ENCODE assay signal across 18 mouse cellular contexts in the genomic region with DNA sequence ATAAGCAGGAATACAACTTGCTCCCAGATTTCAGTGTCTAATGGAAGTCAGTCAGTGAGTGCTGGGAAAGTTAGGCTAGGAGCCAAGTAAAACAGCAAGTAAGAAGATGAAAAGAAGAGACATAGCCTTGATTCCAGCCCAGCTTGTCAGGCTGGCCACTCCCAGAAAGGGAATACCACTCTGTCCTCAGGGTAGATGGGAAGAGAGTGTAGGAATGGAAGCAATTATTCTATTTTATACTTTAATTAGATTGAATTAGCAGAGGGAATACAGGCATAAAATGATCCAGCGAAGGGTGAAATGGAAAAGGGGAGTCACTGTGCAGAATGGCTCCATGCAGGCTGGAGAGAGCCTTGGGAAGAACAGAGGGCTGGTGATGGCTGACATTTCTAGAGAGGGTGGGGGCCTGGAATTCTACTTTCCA.
DNase-seq lines count a peak whose midpoint lies in the region; ATAC-seq and TF ChIP-seq lines count a peak whose summit lies in the region.
"Had no signal": no experiment of that assay in that cellular context is flagged by ENCODE, and none has a peak within 500 bp of the region (broad histone marks: within the 10 kb centered on the region; RNA-seq: fewer than 3 reads in every experiment).

No protein-coding gene starts in this region.

- H3K9ac ChIP-seq in hindbrain, embryonic 13.5 days, result no peak overlapping the region
- no peak overlapping the region for H3K9ac ChIP-seq in hindbrain, embryonic 11.5 days (ENCODE audit: low read depth, low read length)
- H3K9ac ChIP-seq in midbrain, postnatal 0 days (replicated peaks; ENCODE audit: low read length, poor library complexity, severe bottlenecking), result no peak overlapping the region
- no peak overlapping the region for H3K9ac ChIP-seq in midbrain, embryonic 11.5 days (ENCODE audit: low read length)
- H3K9ac ChIP-seq in embryonic facial prominence, embryonic 13.5 days, result no peak overlapping the region
- H3K9ac ChIP-seq in liver, embryonic 11.5 days (ENCODE audit: low read depth, low read length), result no peak overlapping the region
- H3K9ac ChIP-seq: heart, embryonic 15.5 days; limb, embryonic 15.5 days; lung, embryonic 15.5 days; midbrain, embryonic 13.5 days; stomach, embryonic 15.5 days had no signal

- WGBS in hindbrain, embryonic 13.5 days, result 52% methylated on average over 1 of the region's 1 CpGs
- WGBS in hindbrain, embryonic 11.5 days, result 74% methylated on average over 1 of the region's 1 CpGs
- 82% methylated on average over 1 of the region's 1 CpGs for WGBS in midbrain, postnatal 0 days
- WGBS in midbrain, embryonic 11.5 days, result 85% methylated on average over 1 of the region's 1 CpGs
- WGBS in embryonic facial prominence, embryonic 13.5 days, result 29% methylated on average over 1 of the region's 1 CpGs
- WGBS in liver, embryonic 11.5 days, result 80% methylated on average over 1 of the region's 1 CpGs

- 0 out of 2 replicates have a peak overlapping the region, but pooled peaks have one; percentile 32 for H3K27ac ChIP-seq in hindbrain, embryonic 13.5 days
- H3K27ac ChIP-seq in hindbrain, embryonic 11.5 days (ENCODE audit: low read depth, low read length), result no peak overlapping the region
- no peak overlapping the region for H3K27ac ChIP-seq in midbrain, postnatal 0 days (ENCODE audit: low read depth, low read length)
- H3K27ac ChIP-seq in midbrain, embryonic 11.5 days (ENCODE audit: low read depth, low read length), result no peak overlapping the region
- H3K27ac ChIP-seq in embryonic facial prominence, embryonic 13.5 days, result no peak overlapping the region
- no peak overlapping the region for H3K27ac ChIP-seq in liver, embryonic 11.5 days (ENCODE audit: low read depth, low read length)
- H3K27ac ChIP-seq: heart, embryonic 15.5 days; limb, embryonic 15.5 days; lung, embryonic 15.5 days; midbrain, embryonic 13.5 days; stomach, embryonic 15.5 days had no signal

- peaks cover 63% of the 10 kb centered on the region for H3K4me1 ChIP-seq in hindbrain, embryonic 13.5 days (replicated peaks)
- H3K4me1 ChIP-seq in hindbrain, embryonic 11.5 days (replicated peaks; ENCODE audit: control insufficient read depth, insufficient read depth, low read length), result peaks cover 3% of the 10 kb centered on the region; the same call in 1 of the 2 replicates
- H3K4me1 ChIP-seq in midbrain, postnatal 0 days (ENCODE audit: insufficient read depth, low read length), result no peaks in the 10 kb centered on the region; the same call in 1 of the 2 replicates
- peaks cover 5% of the 10 kb centered on the region; the same call in 1 of the 2 replicates for H3K4me1 ChIP-seq in midbrain, embryonic 11.5 days (ENCODE audit: control insufficient read depth, insufficient read depth, low read length)
- peaks cover 27% of the 10 kb centered on the region for H3K4me1 ChIP-seq in embryonic facial prominence, embryonic 13.5 days
- no peaks in the 10 kb centered on the region; the same call in 1 of the 2 replicates for H3K4me1 ChIP-seq in liver, embryonic 11.5 days (replicated peaks; ENCODE audit: control insufficient read depth, insufficient read depth, low read length)
- H3K4me1 ChIP-seq: heart, embryonic 15.5 days; lung, embryonic 15.5 days; stomach, embryonic 15.5 days had no signal

- no peak overlapping the region for H3K4me2 ChIP-seq in hindbrain, embryonic 13.5 days
- H3K4me2 ChIP-seq in hindbrain, embryonic 11.5 days (replicated peaks; ENCODE audit: low read depth, low read length), result no peak overlapping the region
- H3K4me2 ChIP-seq in midbrain, postnatal 0 days (ENCODE audit: low read depth, low read length, poor library complexity, severe bottlenecking), result no peak overlapping the region
- H3K4me2 ChIP-seq in midbrain, embryonic 11.5 days, result no peak overlapping the region
- no peak overlapping the region for H3K4me2 ChIP-seq in embryonic facial prominence, embryonic 13.5 days
- no peak overlapping the region for H3K4me2 ChIP-seq in liver, embryonic 11.5 days
- H3K4me2 ChIP-seq: heart, embryonic 15.5 days; limb, embryonic 15.5 days; lung, embryonic 15.5 days; midbrain, embryonic 13.5 days; stomach, embryonic 15.5 days had no signal

- TF ChIP-seq CTCF in midbrain, postnatal 0 days (IDR thresholded peaks at IDR 0.05), result no peak

- H3K9me3 ChIP-seq in hindbrain, embryonic 13.5 days, result no peaks in the 10 kb centered on the region
- no peaks in the 10 kb centered on the region for H3K9me3 ChIP-seq in hindbrain, embryonic 11.5 days (ENCODE audit: control insufficient read depth, low read length)
- no peaks in the 10 kb centered on the region for H3K9me3 ChIP-seq in midbrain, postnatal 0 days (ENCODE audit: low read length)
- no peaks in the 10 kb centered on the region for H3K9me3 ChIP-seq in midbrain, embryonic 11.5 days (ENCODE audit: control insufficient read depth, low read length)
- H3K9me3 ChIP-seq in embryonic facial prominence, embryonic 13.5 days, result no peaks in the 10 kb centered on the region
- no peaks in the 10 kb centered on the region for H3K9me3 ChIP-seq in liver, embryonic 11.5 days (ENCODE audit: control insufficient read depth, low read length)
- H3K9me3 ChIP-seq: heart, embryonic 15.5 days; limb, embryonic 15.5 days; lung, embryonic 15.5 days; midbrain, embryonic 13.5 days; stomach, embryonic 15.5 days had no signal

- peak; percentile 31; the same call in 1 of the 2 replicates for ATAC-seq in hindbrain, embryonic 13.5 days (ENCODE audit: low FRiP score)
- ATAC-seq in hindbrain, embryonic 11.5 days (ENCODE audit: low FRiP score), result no peak
- ATAC-seq in midbrain, postnatal 0 days (ENCODE audit: low FRiP score), result no peak
- ATAC-seq in midbrain, embryonic 11.5 days (ENCODE audit: low FRiP score), result no peak
- peak; percentile 64 for ATAC-seq in embryonic facial prominence, embryonic 13.5 days (ENCODE audit: insufficient number of reproducible peaks, insufficient read depth, low FRiP score, low TSS enrichment, low read depth)
- ATAC-seq in liver, embryonic 11.5 days (replicated peaks; ENCODE audit: low FRiP score), result no peak
- ATAC-seq: forebrain, embryonic 16.5 days; midbrain, embryonic 13.5 days had no signal

- DNase-seq in hindbrain, embryonic 11.5 days (ENCODE audit: low spot score), result no peak
- DNase-seq in midbrain, postnatal 0 days (ENCODE audit: low spot score), result peak; percentile 26
- DNase-seq in midbrain, embryonic 11.5 days (ENCODE audit: low spot score, missing footprints), result no peak
- no peak for DNase-seq in right cerebral cortex, postnatal 36 days (ENCODE audit: low spot score in 2 of 2)
- DNase-seq in liver, embryonic 11.5 days (ENCODE audit: low spot score), result no peak
- DNase-seq: adrenal gland, postnatal 10 days; cerebellum, adult 9-11 months; embryo, embryonic 11 days; heart, adult 18-20 months; kidney, adult 11 months had no signal

- no peak overlapping the region for H3K4me3 ChIP-seq in hindbrain, embryonic 13.5 days
- no peak overlapping the region for H3K4me3 ChIP-seq in hindbrain, embryonic 11.5 days (ENCODE audit: low read depth, low read length)
- no peak overlapping the region for H3K4me3 ChIP-seq in midbrain, postnatal 0 days (ENCODE audit: low read depth, low read length)
- H3K4me3 ChIP-seq in midbrain, embryonic 11.5 days (ENCODE audit: low read depth, low read length), result no peak overlapping the region
- no peak overlapping the region for H3K4me3 ChIP-seq in embryonic facial prominence, embryonic 13.5 days
- H3K4me3 ChIP-seq in liver, embryonic 11.5 days (ENCODE audit: low read depth, low read length), result no peak overlapping the region
- H3K4me3 ChIP-seq: heart, embryonic 15.5 days; limb, embryonic 15.5 days; lung, embryonic 15.5 days; midbrain, embryonic 13.5 days; stomach, embryonic 15.5 days had no signal

- peaks cover 12% of the 10 kb centered on the region for H3K36me3 ChIP-seq in hindbrain, embryonic 13.5 days
- H3K36me3 ChIP-seq in hindbrain, embryonic 11.5 days (ENCODE audit: control insufficient read depth, insufficient read depth, low read length), result no peaks in the 10 kb centered on the region
- H3K36me3 ChIP-seq in midbrain, postnatal 0 days (ENCODE audit: insufficient read depth, low read length), result no peaks in the 10 kb centered on the region
- no peaks in the 10 kb centered on the region for H3K36me3 ChIP-seq in midbrain, embryonic 11.5 days (ENCODE audit: control insufficient read depth, insufficient read depth, low read length)
- H3K36me3 ChIP-seq in embryonic facial prominence, embryonic 13.5 days, result no peaks in the 10 kb centered on the region
- H3K36me3 ChIP-seq in liver, embryonic 11.5 days (ENCODE audit: control insufficient read depth, insufficient read depth, low read length), result no peaks in the 10 kb centered on the region
- H3K36me3 ChIP-seq: limb, embryonic 15.5 days; lung, embryonic 15.5 days; stomach, embryonic 15.5 days had no signal

- H3K27me3 ChIP-seq in hindbrain, embryonic 13.5 days, result no peaks in the 10 kb centered on the region
- no peaks in the 10 kb centered on the region for H3K27me3 ChIP-seq in hindbrain, embryonic 11.5 days (ENCODE audit: control insufficient read depth, insufficient read depth, low read length)
- no peaks in the 10 kb centered on the region for H3K27me3 ChIP-seq in midbrain, postnatal 0 days (ENCODE audit: insufficient read depth, low read length)
- no peaks in the 10 kb centered on the region for H3K27me3 ChIP-seq in midbrain, embryonic 11.5 days (ENCODE audit: control insufficient read depth, insufficient read depth, low read length)
- no peaks in the 10 kb centered on the region for H3K27me3 ChIP-seq in embryonic facial prominence, embryonic 13.5 days
- H3K27me3 ChIP-seq in liver, embryonic 11.5 days (replicated peaks; ENCODE audit: control insufficient read depth, insufficient read depth, low read length), result no peaks in the 10 kb centered on the region
- H3K27me3 ChIP-seq: heart, embryonic 15.5 days; limb, embryonic 15.5 days; lung, embryonic 15.5 days; midbrain, embryonic 13.5 days; stomach, embryonic 15.5 days had no signal

Comparison
In these comparisons a context has a peak if more than half of its experiments do, and no peak if none do; other contexts are left out.
1. ATAC-seq: peak in hindbrain, embryonic 13.5 days (single experiment) and embryonic facial prominence, embryonic 13.5 days (single experiment); none in hindbrain, embryonic 11.5 days (single experiment), midbrain, postnatal 0 days (single experiment), midbrain, embryonic 11.5 days (single experiment) and liver, embryonic 11.5 days (single experiment).